Mouse (Mus musculus) lung, postnatal 0 days (tissue): ENCODE data around the gene Slc6a17.

Experiments used
- CTCF ChIP-seq: IDR thresholded peaks from 2 replicates; pipeline ENCODE4 v1.5.1; 2016; ENCODE audit warnings: antibody characterized with exemption, mild to moderate bottlenecking
- EP300 ChIP-seq: IDR thresholded peaks from 2 replicates; pipeline ENCODE4 v1.6.1; 2016; ENCODE audit warnings: antibody characterized with exemption, mild to moderate bottlenecking, control low read depth

- TF ChIP-seq CTCF (no peak), EP300 (no peak)
Observed at GRCm38 (mm10) chr3:107439280-107439679, 78.5 kb downstream of the Slc6a17 start.
